Mouse (Mus musculus) small intestine, adult 2 months (tissue): Measurements from ENCODE around the gene Olfr847. TPM values are rescaled to one million over a fixed set of nuclear protein-coding genes. Genes with fewer than 3 reads are reported as not detected.

ENCODE experiments used
- H3K27ac ChIP-seq: fragments of 200-500 bp; 2 replicates; pipeline ENCODE4 v1.5.1; 2012; ENCODE audit warnings: low read depth, low read length, control low read depth, inconsistent platforms; ENCODE audit not compliant: insufficient read depth
- H3K27me3 ChIP-seq: fragments of 200-500 bp; 2 replicates; pipeline ENCODE4 v1.6.1; 2012; ENCODE audit warnings: mild to moderate bottlenecking, moderate library complexity, low read length, inconsistent platforms; ENCODE audit not compliant: control insufficient read depth, insufficient read depth
- H3K36me3 ChIP-seq: fragments of 200-500 bp; 2 replicates; pipeline ENCODE4 v1.6.1; 2012; ENCODE audit warnings: mild to moderate bottlenecking, low read length, control low read depth, inconsistent platforms; ENCODE audit not compliant: control insufficient read depth, insufficient read depth
- H3K4me1 ChIP-seq: fragments of 200-500 bp; 2 replicates; pipeline ENCODE4 v1.6.1; 2012; ENCODE audit warnings: low read length, inconsistent platforms, mixed read lengths; ENCODE audit not compliant: control insufficient read depth, insufficient read depth, insufficient read length
- H3K4me3 ChIP-seq: fragments of 200-500 bp; 2 replicates; pipeline ENCODE4 v1.5.1; 2012; ENCODE audit warnings: low read depth, mild to moderate bottlenecking, control low read depth, inconsistent platforms, low read length, moderate library complexity
- CTCF ChIP-seq: fragments of 200-500 bp; IDR thresholded peaks from 2 replicates; pipeline ENCODE4 v1.5.1; 2012; ENCODE audit warnings: low read depth, mild to moderate bottlenecking, control low read depth, inconsistent platforms, low read length, moderate library complexity, mixed read lengths; ENCODE audit not compliant: insufficient replicate concordance, insufficient read length; ENCODE audit errors: extremely low read depth
- POLR2A ChIP-seq: fragments of 200-500 bp; IDR thresholded peaks from 2 replicates; pipeline ENCODE4 v1.6.1; 2012; ENCODE audit warnings: low read depth, mild to moderate bottlenecking, control low read depth, inconsistent platforms, low read length, moderate library complexity
- WGBS: fragments of 180-500 bp; shearing (Covaris S2); methylation state at CpG from one replicate; pipeline ENCODE4 v1.1.7; 2018; 5-methylcytosine and 5-hydroxymethylcytosine counted together
- polyA plus RNA-seq: library from polyadenylated mRNA; depleted of rRNA; stranded (reverse); fragments of >200 nt; gene quantifications from 2 replicates; pipeline ENCODE4 v1.2.3, GENCODE M21; 2012; rRNA removed

Olfr847 gene
- polyA plus RNA-seq, result not detected in 2 replicates

GRCm38 (mm10) chr9:19378569-19378968, at the start of gene Olfr847:
TSS of gene Olfr847 (minus strand) at chr9:19378669.
- H3K27ac ChIP-seq, result no peak within 1 kb of the TSS
- H3K27me3 ChIP-seq, result no peaks in the 10 kb centered on the region
- WGBS, result 54% methylated on average over 1 of the region's 1 CpGs

DNA sequence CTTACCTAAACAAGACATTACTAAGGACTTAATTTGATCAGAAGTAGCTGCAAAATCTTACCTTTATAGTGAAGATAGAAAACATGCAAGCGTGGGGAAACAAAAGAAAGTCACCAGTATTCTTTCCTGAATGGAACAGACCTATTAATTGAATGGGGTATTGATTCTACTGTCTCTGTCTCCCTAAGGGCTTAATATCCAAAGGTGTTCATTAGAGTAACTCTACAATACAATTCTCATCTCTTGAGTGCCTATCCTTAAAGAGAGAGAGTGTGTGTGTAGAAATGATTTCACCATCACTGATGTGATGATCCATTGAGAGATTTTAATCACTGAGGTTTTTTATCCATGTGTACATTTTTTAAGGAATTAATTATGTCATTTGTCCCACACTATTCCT, 14.6 kb downstream of the Olfr847 start, which contains the start of gene Olfr846:
TSS of gene Olfr846 (minus strand) at position 101 of the 400 bp plus-strand sequence.
- WGBS, result 45% methylated on average over 1 of the region's 1 CpGs
- Histone ChIP-seq H3K27me3 (no peaks in the 10 kb centered on the region), H3K27ac (no peak within 1 kb of the TSS), H3K4me1 (no peaks in the 10 kb centered on the region), H3K36me3 (no peaks in the 10 kb centered on the region), H3K4me3 (no peak within 1 kb of the TSS)
- TF ChIP-seq CTCF (no peak), POLR2A (no peak)

More at GRCm38 (mm10) chr9:19378569-19378968, at the start of gene Olfr847:
- no peaks in the 10 kb centered on the region for H3K4me1 ChIP-seq
- H3K36me3 ChIP-seq, result no peaks in the 10 kb centered on the region
- H3K4me3 ChIP-seq, result no peak within 1 kb of the TSS
- no peak for TF ChIP-seq POLR2A
- no peak for TF ChIP-seq CTCF

- H3K4me1 ChIP-seq, result no peaks in the 10 kb centered on the region
These were observed 42.3 kb downstream of the Olfr847 start, which contains the start of gene Olfr845 for GRCm38 (mm10) chr9:19336157-19336556. TSS of gene Olfr845 (plus strand) at chr9:19336457.

More at GRCm38 (mm10) chr9:19336157-19336556, 42.3 kb downstream of the Olfr847 start, which contains the start of gene Olfr845:
- TF ChIP-seq CTCF, result no peak
- TF ChIP-seq POLR2A, result no peak
- H3K27me3 ChIP-seq, result no peaks in the 10 kb centered on the region
- no peak within 1 kb of the TSS for H3K4me3 ChIP-seq
- H3K27ac ChIP-seq, result no peak within 1 kb of the TSS
- H3K36me3 ChIP-seq, result no peaks in the 10 kb centered on the region
- 66% methylated on average over 1 of the region's 1 CpGs for WGBS

Other genes with a start within 250 kb of the Olfr847 start
- not detected in 2 replicates for gene Olfr837, start 242.4 kb downstream of the Olfr847 start, polyA plus RNA-seq
- gene Olfr839-ps1, start 201.4 kb downstream of the Olfr847 start, polyA plus RNA-seq, result not detected in 2 replicates
- gene Olfr843, start 126.7 kb downstream of the Olfr847 start, polyA plus RNA-seq, result not detected in 2 replicates
- gene Olfr844, start 62.3 kb downstream of the Olfr847 start, polyA plus RNA-seq, result not detected in 2 replicates
- not detected in 2 replicates for gene Olfr845, start 42.2 kb downstream of the Olfr847 start, polyA plus RNA-seq
- not detected in 2 replicates for gene Olfr846, start 14.7 kb downstream of the Olfr847 start, polyA plus RNA-seq
- not detected in 2 replicates for gene Olfr849, start 61.6 kb upstream of the Olfr847 start, polyA plus RNA-seq
- gene Olfr850, start 99.6 kb upstream of the Olfr847 start, polyA plus RNA-seq, result not detected in 2 replicates
- gene Olfr851, start 114.6 kb upstream of the Olfr847 start, polyA plus RNA-seq, result not detected in 2 replicates
- gene Olfr853, start 162.4 kb upstream of the Olfr847 start, polyA plus RNA-seq, result not detected in 2 replicates
- gene Olfr854, start 188.7 kb upstream of the Olfr847 start, polyA plus RNA-seq, result not detected in 2 replicates
- not detected in 2 replicates for gene Olfr855, start 203.9 kb upstream of the Olfr847 start, polyA plus RNA-seq
- gene Zfp317, start 243.4 kb upstream of the Olfr847 start, polyA plus RNA-seq, result 2.0 and 2.2 TPM in 2 replicates